Mouse (Mus musculus) stomach, embryonic 14.5 days (tissue): ENCODE results near the gene Tmem41b. TPM values are rescaled to one million over a fixed set of nuclear protein-coding genes. Genes with fewer than 3 reads are reported as not detected.

Experiments
- ATAC-seq: fragments of 200-750 bp; cut with Nextera tagmentation; 2 replicates; pipeline ENCODE4 v1.8.0; 2017; ENCODE audit warnings: low read depth, moderate TSS enrichment; ENCODE audit not compliant: insufficient number of reproducible peaks, insufficient read depth, low FRiP score
- H3K27ac ChIP-seq: fragments of 300-500 bp; sonication (generic); 2 replicates; pipeline ENCODE4 v1.5.1; 2014; ENCODE audit warnings: mild to moderate bottlenecking, low read length, moderate library complexity, mixed read lengths
- H3K27me3 ChIP-seq: fragments of 300-500 bp; sonication (generic); 2 replicates; pipeline ENCODE4 v1.6.1; 2014; ENCODE audit warnings: low read length, control low read depth, mixed read lengths; ENCODE audit not compliant: control insufficient read depth, insufficient read depth
- H3K36me3 ChIP-seq: fragments of 300-500 bp; sonication (generic); 2 replicates; pipeline ENCODE4 v1.6.1; 2014; ENCODE audit warnings: mild to moderate bottlenecking, control low read depth, low read length, moderate library complexity, mixed read lengths; ENCODE audit not compliant: control insufficient read depth, insufficient read depth
- H3K4me1 ChIP-seq: fragments of 300-500 bp; sonication (generic); 2 replicates; pipeline ENCODE4 v1.6.1; 2014; ENCODE audit warnings: low read length, control low read depth, mixed read lengths; ENCODE audit not compliant: control insufficient read depth, insufficient read depth
- H3K4me2 ChIP-seq: fragments of 300-500 bp; sonication (generic); replicated peaks from 2 replicates; pipeline ENCODE4 v1.6.1; 2014; ENCODE audit warnings: low read depth, low read length, control low read depth
- H3K4me3 ChIP-seq: fragments of 300-500 bp; sonication (generic); 2 replicates; pipeline ENCODE4 v1.5.1; 2014; ENCODE audit warnings: low read depth, low read length, control low read depth
- H3K9ac ChIP-seq: fragments of 300-500 bp; sonication (generic); replicated peaks from 2 replicates; pipeline ENCODE4 v1.6.1; 2014; ENCODE audit warnings: low read depth, mild to moderate bottlenecking, control low read depth, low read length, moderate library complexity, mixed read lengths
- H3K9me3 ChIP-seq: fragments of 300-500 bp; sonication (generic); 2 replicates; pipeline ENCODE4 v1.6.1; 2016; ENCODE audit warnings: low read depth, low read length, control low read depth; ENCODE audit not compliant: control insufficient read depth
- WGBS: fragments of 180-500 bp; shearing (Covaris S2); extraction: QIAGEN DNeasy Blood & Tissue Kit; methylation state at CpG from one replicate; pipeline ENCODE4 v1.1.7; 2014; 5-methylcytosine and 5-hydroxymethylcytosine counted together
- polyA plus RNA-seq: library from polyadenylated mRNA; unstranded; fragments of >200 nt; fragmentation: Nextera tagmentation; extraction: Ambion mirVana; gene quantifications from 2 replicates; pipeline ENCODE4 v1.2.1, GENCODE M21; 2014

The Tmem41b gene
- polyA plus RNA-seq, 1 experiment from 2014 or later = 70.8 TPM

GRCm38 (mm10) chr7:110011417-110011816, 24.7 kb upstream of the Tmem41b start:
- Histone ChIP-seq H3K4me1 (no peaks in the 10 kb centered on the region), H3K27me3 (no peaks in the 10 kb centered on the region), H3K4me3 (no peak overlapping the region), H3K4me2 (no peak overlapping the region), H3K27ac (no peak overlapping the region), H3K9me3 (no peaks in the 10 kb centered on the region), H3K36me3 (no peaks in the 10 kb centered on the region), H3K9ac (no peak overlapping the region)
- no peak for ATAC-seq
- WGBS = 41% methylated on average over 1 of the region's 1 CpGs

DNA sequence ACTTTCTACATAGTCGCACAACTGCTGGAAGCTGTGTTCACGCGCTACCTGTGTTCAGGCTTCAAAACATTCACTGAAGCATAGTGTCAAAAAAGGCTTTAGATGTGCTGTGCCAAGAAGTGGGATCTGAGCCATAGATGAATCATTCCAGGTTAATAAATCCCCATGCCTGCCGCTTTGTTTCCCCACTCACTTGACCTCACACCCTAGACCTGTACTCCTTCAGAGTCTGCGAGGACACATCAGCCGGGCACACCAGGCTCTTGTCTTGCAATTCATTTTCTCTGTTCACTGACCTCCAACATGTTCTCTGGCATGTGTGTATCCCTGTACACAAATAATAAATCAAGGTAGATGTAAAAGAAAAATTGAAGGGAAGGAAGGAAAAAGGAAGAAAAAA, 22.4 kb upstream of the Tmem41b start:
- H3K27ac ChIP-seq = no peak overlapping the region
- H3K9ac ChIP-seq = no peak overlapping the region
- H3K4me2 ChIP-seq = no peak overlapping the region
- H3K9me3 ChIP-seq = no peaks in the 10 kb centered on the region
- no peaks in the 10 kb centered on the region for H3K27me3 ChIP-seq
- H3K36me3 ChIP-seq = no peaks in the 10 kb centered on the region
- no peaks in the 10 kb centered on the region for H3K4me1 ChIP-seq
- no peak overlapping the region for H3K4me3 ChIP-seq
- ATAC-seq = no peak
- WGBS = 75% methylated on average over 6 of the region's 6 CpGs

DNA sequence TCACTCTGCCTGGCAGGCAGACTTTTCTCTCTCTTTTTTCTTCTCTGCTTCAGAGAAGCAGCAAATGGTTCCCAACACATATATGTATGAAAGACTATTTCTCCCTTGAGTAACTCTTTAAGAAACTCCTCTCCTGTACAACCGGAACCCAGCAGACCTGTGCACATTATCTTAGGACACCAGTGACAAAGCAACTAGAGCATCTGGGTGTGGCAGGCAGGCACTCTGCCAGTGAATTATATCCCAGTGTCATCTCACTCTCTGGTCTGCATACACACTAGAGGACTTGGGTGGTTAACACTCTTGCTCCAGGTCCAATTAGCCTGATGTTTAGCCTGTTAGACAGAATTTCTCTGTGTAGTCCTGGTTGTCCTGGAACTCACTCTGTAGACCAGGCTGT, 21.8 kb upstream of the Tmem41b start:
- H3K9ac ChIP-seq = no peak overlapping the region
- no peak overlapping the region for H3K4me2 ChIP-seq
- no peaks in the 10 kb centered on the region for H3K9me3 ChIP-seq
- WGBS = 91% methylated on average over 1 of the region's 1 CpGs
- no peak overlapping the region for H3K27ac ChIP-seq
- no peaks in the 10 kb centered on the region for H3K36me3 ChIP-seq
- no peak for ATAC-seq
- no peaks in the 10 kb centered on the region for H3K27me3 ChIP-seq
- H3K4me1 ChIP-seq = no peaks in the 10 kb centered on the region
- H3K4me3 ChIP-seq = no peak overlapping the region

- Histone ChIP-seq H3K9ac (no peak overlapping the region), H3K4me2 (no peak overlapping the region), H3K9me3 (no peaks in the 10 kb centered on the region), H3K27ac (no peak overlapping the region), H3K36me3 (no peaks in the 10 kb centered on the region), H3K27me3 (no peaks in the 10 kb centered on the region), H3K4me1 (no peaks in the 10 kb centered on the region), H3K4me3 (no peak overlapping the region)
- WGBS = 85% methylated on average over 5 of the region's 5 CpGs
- no peak for ATAC-seq
Measured at GRCm38 (mm10) chr7:110006471-110007195, 19.9 kb upstream of the Tmem41b start.

DNA sequence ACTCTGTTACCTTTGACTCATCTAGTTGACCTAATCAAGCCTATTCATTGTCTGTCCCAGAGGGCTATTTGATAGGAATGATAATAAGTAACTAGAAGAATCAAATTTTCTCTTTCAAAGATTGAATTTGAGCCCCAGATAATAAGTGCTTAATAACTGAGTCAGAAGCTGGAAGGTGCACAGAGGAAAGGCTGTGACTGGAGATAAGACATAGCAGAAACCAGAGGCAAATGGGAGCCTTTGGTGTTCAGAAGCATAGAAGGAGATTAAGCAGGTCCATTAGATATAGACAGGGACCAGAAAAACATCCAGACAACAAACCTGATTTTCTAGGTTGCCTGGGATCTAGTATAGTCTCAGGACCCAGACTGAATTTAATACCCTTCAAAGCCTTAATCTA, 19.2 kb upstream of the Tmem41b start:
- Histone ChIP-seq H3K27me3 (no peaks in the 10 kb centered on the region), H3K4me1 (no peaks in the 10 kb centered on the region), H3K4me2 (no peak overlapping the region), H3K36me3 (no peaks in the 10 kb centered on the region), H3K9me3 (no peaks in the 10 kb centered on the region), H3K27ac (no peak overlapping the region), H3K9ac (no peak overlapping the region), H3K4me3 (no peak overlapping the region)
- ATAC-seq = no peak

- no peak overlapping the region for H3K4me3 ChIP-seq
- WGBS = 13% methylated on average over 20 of the region's 20 CpGs
- no peaks in the 10 kb centered on the region for H3K36me3 ChIP-seq
- H3K9ac ChIP-seq = no peak overlapping the region
- no peaks in the 10 kb centered on the region for H3K9me3 ChIP-seq
- ATAC-seq = no peak; the same call in 1 of the 2 replicates
- peak overlapping the region; percentile 29 for H3K4me2 ChIP-seq
- H3K27me3 ChIP-seq = no peaks in the 10 kb centered on the region
- H3K4me1 ChIP-seq = no peaks in the 10 kb centered on the region
- no peak overlapping the region for H3K27ac ChIP-seq
Measured at GRCm38 (mm10) chr7:110002968-110003367, 16.2 kb upstream of the Tmem41b start.

DNA sequence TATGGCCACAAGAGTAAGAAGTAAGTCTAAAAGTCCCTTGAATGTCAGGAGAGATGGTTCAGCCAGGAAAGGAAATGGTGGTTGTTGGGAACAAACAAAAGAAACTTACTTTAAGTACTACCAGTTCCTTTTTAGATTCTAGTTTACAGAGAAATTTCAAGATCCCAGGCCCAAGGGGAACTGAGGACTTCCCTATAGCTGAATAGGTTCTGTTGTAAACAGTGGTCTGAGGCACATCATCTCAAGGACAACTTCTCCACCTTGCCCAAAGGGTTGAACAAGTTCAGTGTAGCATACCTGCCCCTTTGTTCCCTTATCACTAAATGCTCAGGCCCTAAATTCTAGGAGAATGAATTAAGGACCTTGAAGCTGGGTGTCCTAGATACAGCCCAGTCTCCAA, 15.4 kb upstream of the Tmem41b start:
- Histone ChIP-seq H3K9me3 (no peaks in the 10 kb centered on the region), H3K27ac (no peak overlapping the region), H3K9ac (no peak overlapping the region), H3K27me3 (no peaks in the 10 kb centered on the region), H3K4me1 (no peaks in the 10 kb centered on the region), H3K4me3 (no peak overlapping the region), H3K4me2 (no peak overlapping the region), H3K36me3 (no peaks in the 10 kb centered on the region)
- no peak for ATAC-seq

DNA sequence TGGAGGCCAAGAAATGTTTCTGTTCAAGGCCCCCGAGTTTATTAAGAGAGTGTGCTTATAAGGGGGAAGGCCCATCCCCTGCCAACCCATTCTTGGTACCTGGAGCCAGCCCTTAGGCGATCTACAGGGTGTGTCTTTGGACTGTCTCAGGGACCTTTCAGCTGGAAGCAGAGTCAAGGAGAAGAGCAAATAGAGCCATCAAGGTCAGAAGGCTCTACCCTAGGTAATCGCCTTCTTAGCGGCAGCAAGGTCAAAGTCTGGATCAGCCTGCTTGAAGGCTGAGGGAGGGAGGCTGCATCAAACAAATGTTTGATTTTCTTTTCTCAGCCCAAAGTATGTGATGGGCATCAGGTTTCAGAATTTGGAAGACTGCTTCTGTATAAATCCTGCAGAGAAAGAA, 11.7 kb upstream of the Tmem41b start:
- H3K9me3 ChIP-seq = no peaks in the 10 kb centered on the region
- H3K9ac ChIP-seq = no peak overlapping the region
- 72% methylated on average over 4 of the region's 4 CpGs for WGBS
- no peak overlapping the region for H3K4me2 ChIP-seq
- no peaks in the 10 kb centered on the region for H3K36me3 ChIP-seq
- H3K4me3 ChIP-seq = no peak overlapping the region
- peaks cover 1% of the 10 kb centered on the region; the same call in 1 of the 2 replicates for H3K4me1 ChIP-seq
- no peak for ATAC-seq
- H3K27me3 ChIP-seq = no peaks in the 10 kb centered on the region
- no peak overlapping the region for H3K27ac ChIP-seq
